18 mouse cellular contexts compared by ENCODE assay signal in genomic region chr3:97847626-97848025, GRCm38 (mm10). TPM values are rescaled to one million over a fixed set of nuclear protein-coding genes. Genes with fewer than 3 reads are reported as not detected.
DNase-seq lines count a peak whose midpoint lies in the region; ATAC-seq and TF ChIP-seq lines count a peak whose summit lies in the region.
"Had no signal": no experiment of that assay in that cellular context is flagged by ENCODE, and none has a peak within 500 bp of the region (broad histone marks: within the 10 kb centered on the region; RNA-seq: fewer than 3 reads in every experiment).

No protein-coding gene starts in this region.

- ATAC-seq in midbrain, embryonic 11.5 days (ENCODE audit: low FRiP score) = peak; percentile 30; the same call in 1 of the 2 replicates
- ATAC-seq: forebrain, embryonic 15.5 days had no signal

- no peak for TF ChIP-seq POLR2A in kidney, adult 2 months (IDR thresholded peaks at IDR 0.05; ENCODE audit: low read depth, low read length)

- 79% methylated on average over 3 of the region's 3 CpGs for WGBS in midbrain, embryonic 11.5 days
- WGBS in midbrain, embryonic 10.5 days = 80% methylated on average over 3 of the region's 3 CpGs
- 86% methylated on average over 3 of the region's 3 CpGs for WGBS in kidney, adult 2 months

- no peaks in the 10 kb centered on the region for H3K9me3 ChIP-seq in midbrain, embryonic 11.5 days (ENCODE audit: control insufficient read depth, low read length)
- no peaks in the 10 kb centered on the region for H3K9me3 ChIP-seq in midbrain, embryonic 10.5 days (replicated peaks)
- H3K9me3 ChIP-seq: forebrain, embryonic 15.5 days; heart, embryonic 10.5 days; heart, embryonic 15.5 days had no signal

- H3K4me2 ChIP-seq in midbrain, embryonic 11.5 days = no peak overlapping the region
- H3K4me2 ChIP-seq: forebrain, embryonic 15.5 days; heart, embryonic 15.5 days; hindbrain, embryonic 14.5 days had no signal

- no peak for TF ChIP-seq CTCF in layer of hippocampus, adult 2 months (conservative IDR thresholded peaks at IDR 0.05)
- TF ChIP-seq CTCF in kidney, adult 2 months (conservative IDR thresholded peaks at IDR 0.05; ENCODE audit: insufficient read depth, insufficient read length, low read depth, low read length) = no peak

- H3K4me3 ChIP-seq in layer of hippocampus, adult 2 months = no peak overlapping the region
- H3K4me3 ChIP-seq in midbrain, embryonic 11.5 days (ENCODE audit: low read depth, low read length) = no peak overlapping the region
- H3K4me3 ChIP-seq in midbrain, embryonic 10.5 days = no peak overlapping the region
- no peak overlapping the region for H3K4me3 ChIP-seq in kidney, adult 2 months (ENCODE audit: insufficient read depth, low read depth, low read length)
- H3K4me3 ChIP-seq: forebrain, embryonic 15.5 days; heart, embryonic 10.5 days; heart, embryonic 15.5 days had no signal

- H3K4me1 ChIP-seq in midbrain, embryonic 11.5 days (ENCODE audit: control insufficient read depth, insufficient read depth, low read length) = no peaks in the 10 kb centered on the region
- H3K4me1 ChIP-seq in midbrain, embryonic 10.5 days = 0 out of 2 replicates have a peak, but pooled peaks cover 7% of the 10 kb centered on the region
- H3K4me1 ChIP-seq in kidney, adult 2 months (ENCODE audit: control insufficient read depth, insufficient read depth, low read length) = no peaks in the 10 kb centered on the region
- H3K4me1 ChIP-seq: forebrain, embryonic 15.5 days; heart, embryonic 10.5 days; heart, embryonic 15.5 days had no signal

- no peaks in the 10 kb centered on the region for H3K36me3 ChIP-seq in midbrain, embryonic 11.5 days (ENCODE audit: control insufficient read depth, insufficient read depth, low read length)
- H3K36me3 ChIP-seq in midbrain, embryonic 10.5 days = no peaks in the 10 kb centered on the region
- H3K36me3 ChIP-seq in kidney, adult 2 months (ENCODE audit: control insufficient read depth, insufficient read depth, low read length) = no peaks in the 10 kb centered on the region
- H3K36me3 ChIP-seq: forebrain, embryonic 15.5 days; heart, embryonic 15.5 days had no signal

- no peak overlapping the region for H3K9ac ChIP-seq in midbrain, embryonic 11.5 days (ENCODE audit: low read length)
- H3K9ac ChIP-seq: forebrain, embryonic 15.5 days; heart, embryonic 15.5 days; hindbrain, embryonic 14.5 days had no signal

- peak overlapping the region; percentile 71 for H3K27ac ChIP-seq in layer of hippocampus, adult 2 months
- H3K27ac ChIP-seq in midbrain, embryonic 11.5 days (ENCODE audit: low read depth, low read length) = no peak overlapping the region
- no peak overlapping the region for H3K27ac ChIP-seq in midbrain, embryonic 10.5 days (replicated peaks)
- no peak overlapping the region for H3K27ac ChIP-seq in kidney, adult 2 months (ENCODE audit: insufficient read depth, low read depth, low read length)
- H3K27ac ChIP-seq: forebrain, embryonic 15.5 days; heart, embryonic 10.5 days; heart, embryonic 15.5 days; hindbrain, embryonic 14.5 days had no signal

- DNase-seq in layer of hippocampus, adult 2 months (ENCODE audit: low spot score in 2 of 2) = no peak
- no peak for DNase-seq in layer of hippocampus, postnatal 10 days (ENCODE audit: low spot score in 2 of 2)
- no peak for DNase-seq in midbrain, embryonic 11.5 days (ENCODE audit: low spot score, missing footprints)
- no peak for DNase-seq in midbrain, embryonic 10.5 days (ENCODE audit: low spot score)
- DNase-seq in retina, embryonic 14.5 days (ENCODE audit: low spot score) = peak; percentile 18
- no peak for DNase-seq in kidney, adult 2 months
- DNase-seq: adrenal gland, adult 2 months; adrenal gland, postnatal 25 days; cerebellum, adult 18-20 months; cerebellum, adult 9-11 months; cerebellum, postnatal 36 days; gastrocnemius, postnatal 36 days; heart, adult 18-20 months; heart, postnatal 14 days had no signal

- no peaks in the 10 kb centered on the region for H3K27me3 ChIP-seq in midbrain, embryonic 11.5 days (ENCODE audit: control insufficient read depth, insufficient read depth, low read length)
- H3K27me3 ChIP-seq in midbrain, embryonic 10.5 days (ENCODE audit: low read depth, poor library complexity, severe bottlenecking) = no peaks in the 10 kb centered on the region
- no peaks in the 10 kb centered on the region for H3K27me3 ChIP-seq in kidney, adult 2 months (replicated peaks; ENCODE audit: control insufficient read depth, insufficient read depth, low read length)
- H3K27me3 ChIP-seq: forebrain, embryonic 15.5 days; heart, embryonic 15.5 days had no signal

RNA-seq across cellular contexts. Expression of gene Pde4dip, which starts 40.9 kb away (rescaled TPM):
- 100 to 1,000 TPM; 232 to 246 TPM for total RNA-seq in layer of hippocampus, adult 2 months (2021)
- total RNA-seq in layer of hippocampus, postnatal 10 days (2021) = 100 to 1,000 TPM; 221 to 232 TPM
- 27.6 and 29.1 TPM in 2 replicates for polyA plus RNA-seq in midbrain, embryonic 11.5 days (2014; fragmentation: Nextera tagmentation; extraction: Ambion mirVana)
- 18.5 and 22.8 TPM in 2 replicates for polyA plus RNA-seq in midbrain, embryonic 10.5 days (2016; fragmentation: Nextera tagmentation; extraction: Ambion mirVana)
- 37.7 and 58.1 TPM in 2 replicates for polyA plus RNA-seq in kidney, adult 2 months (2012; rRNA removed)

RNA-seq across cellular contexts. Expression of gene Sec22b, which starts 53.4 kb away (rescaled TPM):
- 10 to 100 TPM; 78.3 to 81.7 TPM for total RNA-seq in layer of hippocampus, adult 2 months (2021)
- 10 to 100 TPM; 60.9 to 66.3 TPM for total RNA-seq in layer of hippocampus, postnatal 10 days (2021)
- polyA plus RNA-seq in midbrain, embryonic 11.5 days (2014; fragmentation: Nextera tagmentation; extraction: Ambion mirVana) = 122 and 127 TPM in 2 replicates
- 111 and 116 TPM in 2 replicates for polyA plus RNA-seq in midbrain, embryonic 10.5 days (2016; fragmentation: Nextera tagmentation; extraction: Ambion mirVana)
- polyA plus RNA-seq in kidney, adult 2 months (2012; rRNA removed) = 24.6 and 31.1 TPM in 2 replicates
